Mouse (Mus musculus): ENCODE data around the gene Gm10142.
A peak's percentile ranks its signal among the peaks of the same experiment; 100 is the strongest.
"Not testable (repeated sequence)": the region's sequence is repeated elsewhere in the genome, so short reads cannot be mapped to it uniquely, and the experiment has no call there.

The Gm10142 gene

GRCm38 (mm10) chr10:77715507-77715906, at the start of gene Gm10142:
Gene Gm10142, plus strand, starts transcription at chr10:77715807.
- DNase-seq: no peak

GRCm38 (mm10) chr10:77666342-77666741, 49.3 kb upstream of the Gm10142 start:
- peak; percentile 39 for DNase-seq

GRCm38 (mm10) chr10:77667402-77667801, 48.2 kb upstream of the Gm10142 start:
- DNase-seq: no peak

- DNase-seq: no peak
Measured at GRCm38 (mm10) chr10:77670710-77671109, 44.9 kb upstream of the Gm10142 start.

- no peak for DNase-seq
Measured at GRCm38 (mm10) chr10:77671519-77671918, 44.1 kb upstream of the Gm10142 start.

GRCm38 (mm10) chr10:77673765-77674164, 41.8 kb upstream of the Gm10142 start:
- DNase-seq: peak; percentile 63

- DNase-seq: peak; percentile 52
Measured at GRCm38 (mm10) chr10:77677562-77677961, 38.0 kb upstream of the Gm10142 start.

- DNase-seq: no peak
Measured at GRCm38 (mm10) chr10:77682994-77683393, 32.6 kb upstream of the Gm10142 start.

- DNase-seq: no peak
Measured at GRCm38 (mm10) chr10:77684181-77684580, 31.4 kb upstream of the Gm10142 start.

- no peak for DNase-seq
Measured at GRCm38 (mm10) chr10:77685895-77686664, 29.5 kb upstream of the Gm10142 start, which contains the start of gene Tspear. Gene Tspear, plus strand, starts transcription at chr10:77686569.

- no peak for DNase-seq
Measured at GRCm38 (mm10) chr10:77687021-77687420, 28.6 kb upstream of the Gm10142 start.

- not testable (repeated sequence) for DNase-seq
Measured at GRCm38 (mm10) chr10:77690356-77690807, 25.2 kb upstream of the Gm10142 start, which contains the start of gene Gm19402. Gene Gm19402, minus strand, starts transcription at chr10:77690757.

- DNase-seq: no peak
Measured at GRCm38 (mm10) chr10:77697133-77697532, 18.5 kb upstream of the Gm10142 start, which contains the start of gene Gm9508. Gene Gm9508, minus strand, starts transcription at chr10:77697233.

- DNase-seq: no peak
Measured at GRCm38 (mm10) chr10:77706326-77706725, 9.3 kb upstream of the Gm10142 start, which contains the start of gene Gm10272. Gene Gm10272, plus strand, starts transcription at chr10:77706626.

GRCm38 (mm10) chr10:77709831-77710230, 5.8 kb upstream of the Gm10142 start:
- no peak for DNase-seq

GRCm38 (mm10) chr10:77711157-77711556, 4.5 kb upstream of the Gm10142 start, which contains the start of gene Gm10024:
Gene Gm10024, plus strand, starts transcription at chr10:77711457.
- not testable (repeated sequence) for DNase-seq

- no peak for DNase-seq
Measured at GRCm38 (mm10) chr10:77713734-77714133, 1.9 kb upstream of the Gm10142 start.

- DNase-seq: not testable (repeated sequence)
Measured at GRCm38 (mm10) chr10:77720299-77720698, 4.7 kb downstream of the Gm10142 start, which contains the start of gene Krtap12-1. Gene Krtap12-1, plus strand, starts transcription at chr10:77720599.

GRCm38 (mm10) chr10:77724855-77725254, 9.2 kb downstream of the Gm10142 start:
- DNase-seq: no peak

GRCm38 (mm10) chr10:77726186-77726585, 10.6 kb downstream of the Gm10142 start, which contains the start of gene Gm10100:
Gene Gm10100, plus strand, starts transcription at chr10:77726486.
- DNase-seq: no peak

- DNase-seq: no peak
Measured at GRCm38 (mm10) chr10:77728280-77728679, 12.7 kb downstream of the Gm10142 start.

- peak; percentile 15 for DNase-seq
Measured at GRCm38 (mm10) chr10:77729241-77729640, 13.6 kb downstream of the Gm10142 start.

GRCm38 (mm10) chr10:77735928-77736327, 20.3 kb downstream of the Gm10142 start:
- no peak for DNase-seq

- DNase-seq: no peak
Measured at GRCm38 (mm10) chr10:77738929-77739328, 23.3 kb downstream of the Gm10142 start.
